Comparison of ENCODE assay signal across 9 mouse cellular contexts in the genomic region with DNA sequence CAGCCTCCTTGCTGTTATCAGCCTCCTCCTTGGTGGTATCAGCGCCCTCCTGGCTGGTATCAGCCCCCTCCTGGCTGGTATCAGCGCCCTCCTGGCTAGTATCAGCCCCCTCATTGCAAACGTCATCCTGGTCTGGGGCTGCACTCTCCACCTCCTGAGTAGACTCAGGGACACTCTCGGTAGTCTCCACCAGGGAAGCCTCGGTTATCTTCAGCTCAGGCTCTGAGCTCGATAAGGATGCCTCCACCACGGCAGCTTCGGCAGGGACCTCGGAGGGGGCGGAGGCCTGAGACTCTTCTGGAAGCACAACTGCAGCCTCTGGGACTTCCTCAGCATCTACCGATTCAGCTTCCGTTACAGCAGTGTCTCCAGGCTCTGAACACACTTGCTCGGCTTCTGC. TPM values are rescaled to one million over a fixed set of nuclear protein-coding genes. Genes with fewer than 3 reads are reported as not detected.
DNase-seq lines count a peak whose midpoint lies in the region; ATAC-seq and TF ChIP-seq lines count a peak whose summit lies in the region.
"Had no signal": no experiment of that assay in that cellular context is flagged by ENCODE, and none has a peak within 500 bp of the region (broad histone marks: within the 10 kb centered on the region; RNA-seq: fewer than 3 reads in every experiment).

No protein-coding gene starts in this region.

- peak; percentile 84 for TF ChIP-seq EP300 in liver, postnatal 0 days (IDR thresholded peaks at IDR 0.05; ENCODE audit: low read depth)

- H3K4me2 ChIP-seq in forebrain, postnatal 0 days (ENCODE audit: low read depth), result peak overlapping the region; percentile 37
- H3K4me2 ChIP-seq in liver, postnatal 0 days (ENCODE audit: low read depth, low read length), result peak overlapping the region; percentile 73

- peak; percentile 29; the same call in 1 of the 2 replicates for ATAC-seq in forebrain, postnatal 0 days
- peak; percentile 84 for ATAC-seq in liver, postnatal 0 days

- no peak overlapping the region for H3K4me3 ChIP-seq in testis, adult 2 months (ENCODE audit: control insufficient read depth, low read depth, low read length)
- H3K4me3 ChIP-seq in forebrain, postnatal 0 days (ENCODE audit: low read depth, low read length), result no peak overlapping the region
- peak overlapping the region; percentile 29 for H3K4me3 ChIP-seq in liver, postnatal 0 days (ENCODE audit: low read depth, low read length)
- H3K4me3 ChIP-seq: myocyte had no signal

- WGBS in forebrain, postnatal 0 days, result 13% methylated on average over 13 of the region's 13 CpGs
- 8% methylated on average over 13 of the region's 13 CpGs for WGBS in liver, postnatal 0 days (ENCODE audit: insufficient replicate concordance)

- H3K27me3 ChIP-seq in testis, adult 2 months (ENCODE audit: control insufficient read depth, insufficient read depth, low read length), result no peaks in the 10 kb centered on the region
- H3K27me3 ChIP-seq in forebrain, postnatal 0 days (ENCODE audit: insufficient read depth, low read length), result no peaks in the 10 kb centered on the region
- H3K27me3 ChIP-seq in liver, postnatal 0 days (ENCODE audit: insufficient read depth, low read length), result no peaks in the 10 kb centered on the region

- no peak overlapping the region; the same call in 1 of the 2 replicates for H3K27ac ChIP-seq in testis, adult 2 months (ENCODE audit: control insufficient read depth, insufficient read depth, low read depth, low read length)
- H3K27ac ChIP-seq in forebrain, postnatal 0 days (ENCODE audit: low read depth, low read length), result no peak overlapping the region
- H3K27ac ChIP-seq in liver, postnatal 0 days (ENCODE audit: low read depth), result no peak overlapping the region

- intact Hi-C loops in gastrocnemius, postnatal 14 days (cut with DNase I; ENCODE audit: low total_unique reads), result no loop called here

- DNase-seq in testis, postnatal 10 days (ENCODE audit: low spot score), result no peak
- peak; percentile 4 for DNase-seq in forebrain, postnatal 0 days
- DNase-seq in liver, postnatal 0 days, result peak; percentile 42
- DNase-seq in testis, postnatal 14 days (ENCODE audit: low spot score), result peak; percentile 48
- no peak for DNase-seq in gastrocnemius, postnatal 14 days
- no peak for DNase-seq in layer of hippocampus, postnatal 14 days (ENCODE audit: low spot score in 2 of 2)
- DNase-seq in adrenal gland, adult 8-10 months, result no peak

- H3K4me1 ChIP-seq in testis, adult 2 months (ENCODE audit: control insufficient read depth, insufficient read depth, low read length), result peaks cover 8% of the 10 kb centered on the region
- no peaks in the 10 kb centered on the region for H3K4me1 ChIP-seq in forebrain, postnatal 0 days (ENCODE audit: insufficient read depth)
- peaks cover 17% of the 10 kb centered on the region for H3K4me1 ChIP-seq in liver, postnatal 0 days (ENCODE audit: insufficient read depth)

- TF ChIP-seq CTCF in testis, adult 2 months (IDR thresholded peaks at IDR 0.05; ENCODE audit: control insufficient read depth, insufficient read depth, insufficient replicate concordance, low read depth, low read length), result no peak
- no peak for TF ChIP-seq CTCF in forebrain, postnatal 0 days (IDR thresholded peaks at IDR 0.05; ENCODE audit: low read depth)
- TF ChIP-seq CTCF in liver, postnatal 0 days (IDR thresholded peaks at IDR 0.05; ENCODE audit: low read depth), result no peak

- no peaks in the 10 kb centered on the region for H3K36me3 ChIP-seq in testis, adult 2 months (ENCODE audit: control insufficient read depth, insufficient read depth, low read length)
- H3K36me3 ChIP-seq in forebrain, postnatal 0 days (ENCODE audit: insufficient read depth), result no peaks in the 10 kb centered on the region
- no peaks in the 10 kb centered on the region for H3K36me3 ChIP-seq in liver, postnatal 0 days (replicated peaks; ENCODE audit: insufficient read depth, low read length)

- TF ChIP-seq POLR2A in testis, adult 2 months (IDR thresholded peaks at IDR 0.05; ENCODE audit: control insufficient read depth, low read depth, low read length), result 0 out of 2 replicates have a peak, but pooled peaks have one; percentile 15

- peak overlapping the region; percentile 35; the same call in 1 of the 2 replicates for H3K9ac ChIP-seq in forebrain, postnatal 0 days
- peak overlapping the region; percentile 8 for H3K9ac ChIP-seq in liver, postnatal 0 days (replicated peaks)

- H3K9me3 ChIP-seq in forebrain, postnatal 0 days (ENCODE audit: low read length), result no peaks in the 10 kb centered on the region
- H3K9me3 ChIP-seq in liver, postnatal 0 days (ENCODE audit: low read length), result no peaks in the 10 kb centered on the region

RNA-seq across cellular contexts. Expression of a gene that starts 7.6 kb away (rescaled TPM):
- 17.9 and 19.9 TPM in 2 replicates for polyA plus RNA-seq in testis, adult 2 months (2012; rRNA removed)
- 0.54 and 0.67 TPM in 2 replicates for total RNA-seq in forebrain, postnatal 0 days (2014; rRNA removed)
- 0.42 and 0.53 TPM in 2 replicates for polyA plus RNA-seq in forebrain, postnatal 0 days (2015; fragmentation: Nextera tagmentation; extraction: Ambion mirVana)
- polyA plus RNA-seq in liver, postnatal 0 days (2015; fragmentation: Nextera tagmentation; extraction: Ambion mirVana), result 0.34 and 0.60 TPM in 2 replicates
- under 1 TPM; 0.24 to 0.29 TPM for total RNA-seq in gastrocnemius, postnatal 14 days (2021)
- not detected for total RNA-seq in layer of hippocampus, postnatal 14 days (2021)
- 1,000 to 10,000 TPM in 3 of 4 experiments, 100 to 1,000 TPM in 1; 688 to 1,713 (median 1,219) TPM for total RNA-seq in adrenal gland, adult 8-10 months (2022)

RNA-seq across cellular contexts. Expression of a gene that starts 19.9 kb away (rescaled TPM):
- polyA plus RNA-seq in testis, adult 2 months (2012; rRNA removed), result 361 and 448 TPM in 2 replicates
- 78.2 and 186 TPM in 2 replicates for total RNA-seq in forebrain, postnatal 0 days (2014; rRNA removed)
- polyA plus RNA-seq in forebrain, postnatal 0 days (2015; fragmentation: Nextera tagmentation; extraction: Ambion mirVana), result 871 and 1,036 TPM in 2 replicates
- 766 and 780 TPM in 2 replicates for polyA plus RNA-seq in liver, postnatal 0 days (2015; fragmentation: Nextera tagmentation; extraction: Ambion mirVana)
- total RNA-seq in gastrocnemius, postnatal 14 days (2021), result 1,000 to 10,000 TPM; 1,012 to 1,143 TPM
- 100 to 1,000 TPM; 357 to 360 TPM for total RNA-seq in layer of hippocampus, postnatal 14 days (2021)
- total RNA-seq in adrenal gland, adult 8-10 months (2022), result 100 to 1,000 TPM; 425 to 852 (median 611) TPM

RNA-seq across cellular contexts. Expression of a gene that starts 26.0 kb away (rescaled TPM):
- polyA plus RNA-seq in testis, adult 2 months (2012; rRNA removed), result 9.9 and 15.0 TPM in 2 replicates
- total RNA-seq in forebrain, postnatal 0 days (2014; rRNA removed), result 28.3 and 36.9 TPM in 2 replicates
- 21.4 and 29.7 TPM in 2 replicates for polyA plus RNA-seq in forebrain, postnatal 0 days (2015; fragmentation: Nextera tagmentation; extraction: Ambion mirVana)
- polyA plus RNA-seq in liver, postnatal 0 days (2015; fragmentation: Nextera tagmentation; extraction: Ambion mirVana), result 11.3 and 11.9 TPM in 2 replicates
- total RNA-seq in gastrocnemius, postnatal 14 days (2021), result 10 to 100 TPM; 37.9 to 55.4 TPM
- total RNA-seq in layer of hippocampus, postnatal 14 days (2021), result 10 to 100 TPM; 41.8 to 46.9 TPM
- 10 to 100 TPM; 53.1 to 65.3 (median 59.3) TPM for total RNA-seq in adrenal gland, adult 8-10 months (2022)

RNA-seq across cellular contexts. Expression of a gene that starts 48.4 kb away (rescaled TPM):
- polyA plus RNA-seq in testis, adult 2 months (2012; rRNA removed), result 83.2 and 87.8 TPM in 2 replicates
- 78.1 and 83.9 TPM in 2 replicates for total RNA-seq in forebrain, postnatal 0 days (2014; rRNA removed)
- polyA plus RNA-seq in forebrain, postnatal 0 days (2015; fragmentation: Nextera tagmentation; extraction: Ambion mirVana), result 26.4 and 29.3 TPM in 2 replicates
- 19.6 and 22.1 TPM in 2 replicates for polyA plus RNA-seq in liver, postnatal 0 days (2015; fragmentation: Nextera tagmentation; extraction: Ambion mirVana)
- total RNA-seq in gastrocnemius, postnatal 14 days (2021), result 10 to 100 TPM; 43.5 to 43.6 TPM
- total RNA-seq in layer of hippocampus, postnatal 14 days (2021), result 10 to 100 TPM; 33.6 to 39.0 TPM
- 10 to 100 TPM; 57.5 to 93.6 (median 80.2) TPM for total RNA-seq in adrenal gland, adult 8-10 months (2022)

Comparison
In these comparisons a context has a peak if more than half of its experiments do, and no peak if none do; other contexts are left out.
1. DNase-seq: peak in forebrain, postnatal 0 days (single experiment), liver, postnatal 0 days (single experiment) and testis, postnatal 14 days (single experiment); none in testis, postnatal 10 days (single experiment), gastrocnemius, postnatal 14 days (single experiment), layer of hippocampus, postnatal 14 days (0 of 2) and adrenal gland, adult 8-10 months (single experiment).
2. RNA of a gene that starts 7.6 kb away (total RNA-seq): 688 to 1,713 TPM in adrenal gland, adult 8-10 months; 0.54 to 0.67 TPM in forebrain, postnatal 0 days, 0.24 to 0.29 TPM in gastrocnemius, postnatal 14 days and not detected in layer of hippocampus, postnatal 14 days; every median in the first group is over 100 times any median in the second.